In the genomic region with DNA sequence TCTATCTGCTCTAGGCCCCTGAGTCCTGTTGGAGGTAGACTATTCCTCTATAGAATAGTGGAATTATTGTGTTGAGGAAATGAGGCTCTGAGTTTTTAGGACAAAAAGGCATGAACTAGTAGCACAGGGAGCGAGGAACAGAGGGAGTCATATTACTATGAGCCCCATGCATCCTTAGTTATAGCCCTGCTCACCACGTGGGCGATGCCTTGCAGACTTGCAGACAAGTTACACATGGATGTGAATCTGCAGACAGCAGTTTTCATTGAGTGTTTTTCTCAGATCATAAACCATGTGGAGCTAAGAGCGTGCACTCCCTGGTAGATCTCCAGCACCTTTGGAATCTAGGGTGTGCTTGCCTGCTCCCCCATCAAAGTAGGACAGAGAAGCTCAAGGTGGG, we compare ENCODE assay signal across 20 mouse cellular contexts.
DNase-seq lines count a peak whose midpoint lies in the region; ATAC-seq and TF ChIP-seq lines count a peak whose summit lies in the region.
"Had no signal": no experiment of that assay in that cellular context is flagged by ENCODE, and none has a peak within 500 bp of the region (broad histone marks: within the 10 kb centered on the region; RNA-seq: fewer than 3 reads in every experiment).

No protein-coding gene starts in this region.

- no peak overlapping the region for H3K9ac ChIP-seq in embryonic facial prominence, embryonic 12.5 days
- H3K9ac ChIP-seq in limb, embryonic 12.5 days (replicated peaks) = no peak overlapping the region
- H3K9ac ChIP-seq: forebrain, embryonic 12.5 days; heart, embryonic 13.5 days; hindbrain, embryonic 12.5 days had no signal

- 68% methylated on average over 4 of the region's 4 CpGs for WGBS in embryonic facial prominence, embryonic 10.5 days
- WGBS in embryonic facial prominence, embryonic 12.5 days = 37% methylated on average over 4 of the region's 4 CpGs
- WGBS in limb, embryonic 12.5 days = 22% methylated on average over 4 of the region's 4 CpGs

- H3K4me3 ChIP-seq in embryonic facial prominence, embryonic 10.5 days = no peak overlapping the region
- H3K4me3 ChIP-seq in embryonic facial prominence, embryonic 12.5 days = no peak overlapping the region
- H3K4me3 ChIP-seq in embryonic fibroblast, embryonic 13.5 days (ENCODE audit: insufficient read depth, low read length) = no peak overlapping the region
- no peak overlapping the region for H3K4me3 ChIP-seq in limb, embryonic 12.5 days (replicated peaks)
- H3K4me3 ChIP-seq: forebrain, embryonic 12.5 days; heart, embryonic 13.5 days; hindbrain, embryonic 12.5 days had no signal

- no peak for TF ChIP-seq CTCF in embryonic fibroblast, embryonic 13.5 days (IDR thresholded peaks at IDR 0.05; ENCODE audit: borderline replicate concordance, insufficient read depth, low read length)

- H3K27ac ChIP-seq in embryonic facial prominence, embryonic 10.5 days (replicated peaks) = peak overlapping the region; percentile 24; the same call in 1 of the 2 replicates
- 0 out of 2 replicates have a peak overlapping the region, but pooled peaks have one; percentile 52 for H3K27ac ChIP-seq in embryonic facial prominence, embryonic 12.5 days
- peak overlapping the region; percentile 50; the same call in 1 of the 2 replicates for H3K27ac ChIP-seq in embryonic fibroblast, embryonic 13.5 days (ENCODE audit: insufficient read depth, low read length)
- H3K27ac ChIP-seq in limb, embryonic 12.5 days = peak overlapping the region; percentile 79
- H3K27ac ChIP-seq: forebrain, embryonic 12.5 days; heart, embryonic 13.5 days; hindbrain, embryonic 12.5 days had no signal

- peaks cover 5% of the 10 kb centered on the region; the same call in 1 of the 2 replicates for H3K9me3 ChIP-seq in embryonic facial prominence, embryonic 10.5 days
- no peaks in the 10 kb centered on the region for H3K9me3 ChIP-seq in embryonic facial prominence, embryonic 12.5 days
- peaks cover 5% of the 10 kb centered on the region for H3K9me3 ChIP-seq in limb, embryonic 12.5 days
- H3K9me3 ChIP-seq: hindbrain, embryonic 12.5 days had no signal

- H3K4me2 ChIP-seq in embryonic facial prominence, embryonic 12.5 days (replicated peaks) = no peak overlapping the region
- no peak overlapping the region for H3K4me2 ChIP-seq in limb, embryonic 12.5 days
- H3K4me2 ChIP-seq: forebrain, embryonic 12.5 days; heart, embryonic 13.5 days; hindbrain, embryonic 12.5 days had no signal

- peaks cover 60% of the 10 kb centered on the region for H3K4me1 ChIP-seq in embryonic facial prominence, embryonic 10.5 days
- H3K4me1 ChIP-seq in embryonic facial prominence, embryonic 12.5 days = peaks cover 50% of the 10 kb centered on the region
- H3K4me1 ChIP-seq in embryonic fibroblast, embryonic 13.5 days (ENCODE audit: control insufficient read depth, insufficient read depth, low read length) = peaks cover 25% of the 10 kb centered on the region
- peaks cover 76% of the 10 kb centered on the region for H3K4me1 ChIP-seq in limb, embryonic 12.5 days (replicated peaks)

- no peaks in the 10 kb centered on the region for H3K27me3 ChIP-seq in embryonic facial prominence, embryonic 10.5 days (replicated peaks; ENCODE audit: low read depth, poor library complexity, severe bottlenecking)
- H3K27me3 ChIP-seq in embryonic facial prominence, embryonic 12.5 days = no peaks in the 10 kb centered on the region
- H3K27me3 ChIP-seq in limb, embryonic 12.5 days = no peaks in the 10 kb centered on the region; the same call in 1 of the 2 replicates
- H3K27me3 ChIP-seq: forebrain, embryonic 12.5 days; heart, embryonic 13.5 days; hindbrain, embryonic 12.5 days; Patski had no signal

- ATAC-seq in embryonic facial prominence, embryonic 12.5 days (ENCODE audit: insufficient number of reproducible peaks, insufficient read depth, low FRiP score, low TSS enrichment) = no peak
- no peak for ATAC-seq in limb, embryonic 12.5 days (ENCODE audit: insufficient number of reproducible peaks, insufficient read depth, low FRiP score, low TSS enrichment, low read depth)
- ATAC-seq: forebrain, embryonic 16.5 days; hindbrain, embryonic 16.5 days; inflammation-experienced regulatory T-cells, adult 6 months; Patski had no signal

- no peak for TF ChIP-seq POLR2A in embryonic fibroblast, embryonic 13.5 days (IDR thresholded peaks at IDR 0.05; ENCODE audit: low read depth, low read length)

- H3K36me3 ChIP-seq in embryonic facial prominence, embryonic 10.5 days (replicated peaks) = peaks cover 32% of the 10 kb centered on the region
- H3K36me3 ChIP-seq in embryonic facial prominence, embryonic 12.5 days = peaks cover 3% of the 10 kb centered on the region; the same call in 1 of the 2 replicates
- peaks cover 48% of the 10 kb centered on the region for H3K36me3 ChIP-seq in limb, embryonic 12.5 days
- H3K36me3 ChIP-seq: hindbrain, embryonic 12.5 days had no signal

- no peak for DNase-seq in embryonic facial prominence, embryonic 10.5 days (ENCODE audit: low spot score)
- DNase-seq in spleen, adult 12 weeks (ENCODE audit: low spot score) = no peak
- DNase-seq in layer of hippocampus, adult 9-10 months (ENCODE audit: low spot score) = no peak
- no peak for DNase-seq in right cerebral cortex, adult 2 months (ENCODE audit: low spot score in 2 of 2)
- DNase-seq: adrenal gland, adult 2 months; adrenal gland, postnatal 25 days; cerebellum, adult 18-20 months; cerebellum, postnatal 10 days; gastrocnemius, postnatal 14 days; heart, postnatal 36 days had no signal

Comparison
In these comparisons a context has a peak if more than half of its experiments do, and no peak if none do; other contexts are left out.
1. H3K27ac ChIP-seq: peak in every context shown above with its lines; median percentile 79 in limb, embryonic 12.5 days; 52 in embryonic facial prominence, embryonic 12.5 days; 50 in embryonic fibroblast, embryonic 13.5 days; 24 in embryonic facial prominence, embryonic 10.5 days.